Mouse (Mus musculus) thymus, adult 2 months (tissue): ENCODE results near the gene Adprhl1. TPM values are rescaled to one million over a fixed set of nuclear protein-coding genes. Genes with fewer than 3 reads are reported as not detected.

Experiments used
- DNase-seq: peaks from one replicate; pipeline ENCODE4 v3.0.0; 2021
- H3K27ac ChIP-seq: fragments of 200-500 bp; 2 replicates; pipeline ENCODE4 v1.5.1; 2012; ENCODE audit warnings: low read length, control low read depth; ENCODE audit not compliant: control insufficient read depth, insufficient read depth
- H3K27me3 ChIP-seq: fragments of 200-500 bp; 2 replicates; pipeline ENCODE4 v1.6.1; 2012; ENCODE audit warnings: mild to moderate bottlenecking, low read length, moderate library complexity, mixed read lengths; ENCODE audit not compliant: control insufficient read depth, insufficient read depth
- H3K36me3 ChIP-seq: fragments of 200-500 bp; 2 replicates; pipeline ENCODE4 v1.6.1; 2012; ENCODE audit warnings: mild to moderate bottlenecking, low read length, moderate library complexity; ENCODE audit not compliant: control insufficient read depth, insufficient read depth
- H3K4me1 ChIP-seq: fragments of 200-500 bp; replicated peaks from 2 replicates; pipeline ENCODE4 v1.6.1; 2012; ENCODE audit warnings: low read length; ENCODE audit not compliant: control insufficient read depth, insufficient read depth
- H3K4me3 ChIP-seq: fragments of 200-500 bp; 2 replicates; pipeline ENCODE4 v1.5.1; 2012; ENCODE audit warnings: mild to moderate bottlenecking, low read length, control low read depth, moderate library complexity; ENCODE audit not compliant: control insufficient read depth, insufficient read depth
- CTCF ChIP-seq: fragments of 200-500 bp; IDR thresholded peaks from 2 replicates; pipeline ENCODE4 v1.5.1; 2012; ENCODE audit warnings: mild to moderate bottlenecking, control low read depth, low read length, moderate library complexity, borderline replicate concordance; ENCODE audit not compliant: control insufficient read depth, poor library complexity, insufficient read depth; ENCODE audit errors: extremely low read depth
- POLR2A ChIP-seq: fragments of 200-500 bp; IDR thresholded peaks from 2 replicates; pipeline ENCODE4 v1.6.1; 2012; ENCODE audit warnings: mild to moderate bottlenecking, low read length, control low read depth, moderate library complexity; ENCODE audit not compliant: control insufficient read depth, poor library complexity, insufficient read depth; ENCODE audit errors: extremely low read depth
- WGBS: fragments of 180-500 bp; shearing (Covaris S2); methylation state at CpG from one replicate; pipeline ENCODE4 v1.1.7; 2018; 5-methylcytosine and 5-hydroxymethylcytosine counted together
- polyA plus RNA-seq: library from polyadenylated mRNA; depleted of rRNA; stranded (reverse); fragments of >200 nt; gene quantifications from 2 replicates; pipeline ENCODE4 v1.2.3, GENCODE M21; 2012

The Adprhl1 gene
- polyA plus RNA-seq, 1 experiment: 9.2 TPM

DNA sequence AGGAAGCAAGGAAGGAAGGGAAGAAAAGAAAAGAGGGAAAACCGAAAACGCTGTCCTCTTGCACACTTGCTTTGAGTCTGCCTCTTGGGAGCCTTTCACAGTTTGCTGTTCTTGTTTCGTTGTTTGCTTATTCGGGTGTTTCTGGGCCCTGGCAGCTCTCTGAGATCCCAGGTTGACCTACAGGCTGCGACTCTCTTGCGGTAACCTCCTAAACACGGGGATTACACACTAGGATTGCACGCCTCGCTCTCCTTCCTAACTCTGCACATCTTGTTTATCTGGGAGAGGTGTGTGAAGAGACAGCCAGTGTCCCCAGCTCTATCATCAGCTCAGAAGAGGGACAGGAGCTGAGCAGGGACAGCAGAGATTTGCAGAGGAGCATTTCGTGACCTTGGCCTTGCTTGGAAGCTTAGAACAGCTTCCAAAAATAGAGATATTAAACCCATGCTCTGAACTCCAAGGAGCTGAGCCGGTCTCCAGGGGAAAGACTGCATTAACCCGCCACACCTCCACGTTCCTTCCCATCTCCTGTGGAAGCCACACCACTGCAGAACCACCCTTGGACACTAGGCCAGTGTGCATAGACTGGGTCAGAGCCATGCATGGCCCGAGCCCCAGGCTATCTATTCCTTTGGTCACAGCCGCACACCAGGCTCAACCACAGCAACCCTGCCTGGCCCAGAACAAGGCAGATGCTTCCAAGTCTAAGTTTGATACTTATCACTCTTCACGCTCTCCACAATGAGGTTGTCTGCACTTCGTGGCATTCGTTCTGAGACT, 72.9 kb downstream of the Adprhl1 start:
- no peak for DNase-seq
- H3K27me3 ChIP-seq: no peaks in the 10 kb centered on the region
- 0 out of 2 replicates have a peak, but pooled peaks cover 5% of the 10 kb centered on the region for H3K36me3 ChIP-seq
- H3K27ac ChIP-seq: no peak overlapping the region
- H3K4me1 ChIP-seq: no peaks in the 10 kb centered on the region
- no peak for TF ChIP-seq POLR2A
- TF ChIP-seq CTCF: no peak
- 85% methylated on average over 18 of the region's 18 CpGs for WGBS
- H3K4me3 ChIP-seq: no peak overlapping the region

DNA sequence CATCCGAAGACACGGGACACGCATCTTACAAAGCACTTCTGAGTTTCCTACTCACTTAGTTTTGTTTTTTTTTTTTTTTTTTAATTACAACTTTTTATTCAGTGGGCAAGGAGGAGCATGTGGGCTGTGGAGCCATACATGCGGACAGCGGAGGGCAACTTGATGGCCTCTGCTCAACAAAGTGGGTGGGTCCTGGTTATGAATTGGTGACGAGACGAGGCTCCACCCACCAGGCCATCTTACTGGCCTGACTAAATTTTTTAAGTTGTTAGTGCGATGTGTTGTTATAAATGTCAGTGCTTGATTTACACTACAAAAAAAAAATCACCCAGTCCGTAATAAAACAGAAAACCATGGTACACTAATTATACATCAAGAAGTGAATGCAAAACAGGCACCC, 73.6 kb downstream of the Adprhl1 start:
- 84% methylated on average over 9 of the region's 9 CpGs for WGBS
- DNase-seq: no peak
- Histone ChIP-seq H3K27me3 (no peaks in the 10 kb centered on the region), H3K27ac (no peak overlapping the region), H3K4me3 (no peak overlapping the region), H3K4me1 (no peaks in the 10 kb centered on the region), H3K36me3 (peaks cover 12% of the 10 kb centered on the region; the same call in 1 of the 2 replicates)
- TF ChIP-seq CTCF: no peak
- no peak for TF ChIP-seq POLR2A

DNA sequence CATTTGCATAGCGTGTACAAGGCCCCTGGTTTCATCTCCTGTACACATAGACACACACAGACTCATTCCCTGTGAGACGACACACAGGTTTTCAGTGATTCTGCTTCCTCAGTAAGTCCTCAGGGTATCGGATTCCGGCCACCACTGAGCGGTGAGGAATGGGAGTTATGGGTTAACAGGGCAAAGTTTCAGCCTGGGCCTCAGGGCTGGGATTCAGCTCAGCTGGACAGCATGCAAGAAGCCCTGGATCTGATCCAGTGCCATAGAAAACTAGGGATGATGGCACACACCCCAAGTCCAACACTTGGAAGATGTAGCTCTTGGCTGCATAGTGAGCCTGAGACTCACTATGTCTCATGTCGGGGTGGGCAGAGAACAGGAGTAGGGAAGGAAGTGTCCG, 74.0 kb downstream of the Adprhl1 start:
- no peak for TF ChIP-seq CTCF
- no peak for TF ChIP-seq POLR2A
- H3K4me3 ChIP-seq: no peak overlapping the region
- no peaks in the 10 kb centered on the region for H3K4me1 ChIP-seq
- H3K27me3 ChIP-seq: no peaks in the 10 kb centered on the region
- H3K36me3 ChIP-seq: peaks cover 16% of the 10 kb centered on the region; the same call in 1 of the 2 replicates
- DNase-seq: no peak
- H3K27ac ChIP-seq: no peak overlapping the region
- WGBS: 82% methylated on average over 7 of the region's 7 CpGs

DNA sequence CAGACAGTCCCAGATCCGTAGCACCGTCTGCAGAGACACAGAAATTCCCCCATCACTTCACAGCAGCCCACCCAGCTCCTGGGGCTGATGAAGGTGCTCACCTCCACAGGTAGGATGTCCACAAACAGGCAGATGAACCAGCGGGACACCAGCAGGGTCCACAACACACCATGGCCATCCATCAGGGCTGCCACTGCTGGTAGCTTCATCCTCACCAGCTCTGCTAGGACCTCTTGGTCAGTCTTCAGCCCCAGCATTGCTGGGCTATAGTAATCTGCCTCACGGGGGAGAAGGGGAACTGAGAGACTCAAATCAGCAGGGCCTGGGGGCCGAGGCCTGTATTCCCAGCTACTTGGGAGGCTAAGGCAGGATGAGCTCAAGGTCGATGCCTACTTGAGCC, 74.5 kb downstream of the Adprhl1 start:
- DNase-seq: no peak
- no peak for TF ChIP-seq CTCF
- no peak for TF ChIP-seq POLR2A
- Histone ChIP-seq H3K27ac (no peak overlapping the region), H3K4me1 (no peaks in the 10 kb centered on the region), H3K27me3 (no peaks in the 10 kb centered on the region), H3K36me3 (peaks cover 20% of the 10 kb centered on the region; the same call in 1 of the 2 replicates), H3K4me3 (no peak overlapping the region)
- 75% methylated on average over 6 of the region's 6 CpGs for WGBS

DNA sequence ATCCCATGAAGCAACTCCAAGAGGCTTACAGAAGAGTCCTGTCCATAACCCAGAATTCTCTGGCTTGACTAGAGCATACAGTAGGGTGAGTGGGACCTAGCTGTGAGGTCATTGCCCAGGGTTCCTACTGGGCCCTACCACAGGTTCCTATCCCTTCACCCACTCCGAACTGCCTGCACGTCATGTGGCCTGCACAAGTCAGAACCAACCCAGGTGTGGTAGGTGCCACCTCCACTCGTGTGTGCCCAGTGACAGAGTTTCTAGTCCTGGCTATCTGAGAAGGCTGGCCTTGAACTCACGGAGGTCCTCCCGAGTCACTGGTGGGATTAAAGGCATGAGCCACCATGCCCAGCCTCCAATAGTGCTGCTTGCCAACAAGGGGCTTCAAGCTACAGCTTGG, 75.8 kb downstream of the Adprhl1 start:
- no peaks in the 10 kb centered on the region for H3K27me3 ChIP-seq
- H3K36me3 ChIP-seq: peaks cover 33% of the 10 kb centered on the region
- no peak for TF ChIP-seq POLR2A
- TF ChIP-seq CTCF: no peak
- H3K27ac ChIP-seq: no peak overlapping the region
- H3K4me3 ChIP-seq: no peak overlapping the region
- no peak for DNase-seq
- no peaks in the 10 kb centered on the region for H3K4me1 ChIP-seq
- WGBS: 95% methylated on average over 5 of the region's 5 CpGs

DNA sequence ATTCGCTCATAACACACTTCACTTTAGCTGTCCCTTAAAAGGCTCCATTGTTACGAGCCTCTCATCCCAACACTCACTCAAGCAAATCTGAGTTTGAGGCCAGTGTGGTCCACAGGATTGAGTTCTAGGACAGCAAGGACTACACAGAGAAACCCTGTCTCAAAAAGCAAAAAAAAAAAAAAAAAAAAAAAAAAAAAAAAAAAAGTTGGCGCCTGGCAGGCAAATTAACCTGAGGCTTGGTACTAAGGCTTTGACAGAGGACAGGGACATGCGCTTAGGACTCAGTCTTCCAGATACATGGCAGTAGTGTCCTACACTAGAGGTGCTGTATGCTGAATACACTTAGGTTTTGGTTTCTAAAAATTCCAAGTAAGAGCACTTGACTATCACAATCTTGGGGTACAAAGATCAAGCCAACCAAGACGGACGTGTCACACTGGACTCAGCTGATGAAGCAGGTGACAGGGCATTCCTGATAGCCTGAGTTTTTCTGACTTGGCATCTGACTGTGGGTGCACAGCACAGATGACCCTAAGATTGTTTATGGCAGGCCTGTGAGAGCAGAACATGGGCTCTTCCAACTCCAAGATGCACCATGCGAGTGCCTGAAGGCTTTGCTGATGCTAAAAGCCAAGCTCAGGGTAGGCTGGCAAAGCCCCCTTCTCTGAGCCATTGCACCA, 76.6 kb downstream of the Adprhl1 start:
- Histone ChIP-seq H3K36me3 (peaks cover 41% of the 10 kb centered on the region), H3K4me1 (no peaks in the 10 kb centered on the region), H3K27ac (no peak overlapping the region), H3K4me3 (no peak overlapping the region), H3K27me3 (no peaks in the 10 kb centered on the region)
- DNase-seq: no peak
- TF ChIP-seq POLR2A (no peak), CTCF (no peak)
- WGBS: 95% methylated on average over 7 of the region's 7 CpGs

DNA sequence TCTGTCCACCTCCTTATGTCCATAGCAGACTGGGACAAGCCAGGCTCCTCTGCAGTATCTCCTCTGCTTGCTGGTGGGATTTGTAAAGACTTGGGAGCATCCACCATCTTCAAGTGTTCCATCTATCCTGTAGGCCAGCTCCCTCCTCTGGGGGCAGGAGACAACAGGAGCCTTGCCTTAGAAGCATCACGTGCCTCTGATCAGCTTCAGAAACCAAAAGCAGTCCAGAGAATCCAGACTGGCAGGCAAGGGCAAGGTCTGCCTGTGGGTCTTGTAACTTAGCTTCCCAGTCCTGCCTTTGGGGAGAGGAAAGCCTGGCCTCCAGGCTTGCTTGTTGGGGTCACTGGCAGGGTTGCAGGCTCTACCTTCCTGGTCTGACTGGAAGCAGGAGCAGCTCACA, 78.3 kb downstream of the Adprhl1 start:
- TF ChIP-seq CTCF: no peak
- TF ChIP-seq POLR2A: no peak
- 93% methylated on average over 1 of the region's 1 CpGs for WGBS
- no peaks in the 10 kb centered on the region for H3K27me3 ChIP-seq
- H3K4me3 ChIP-seq: no peak overlapping the region
- no peaks in the 10 kb centered on the region for H3K4me1 ChIP-seq
- peaks cover 51% of the 10 kb centered on the region for H3K36me3 ChIP-seq
- no peak overlapping the region for H3K27ac ChIP-seq
- no peak for DNase-seq
